Mouse (Mus musculus) c-Kit-negative CD71-positive TER-119-positive erythroid progenitor cells, embryonic 14.5 days (primary cell): ENCODE data around the gene Gga3.
"Not testable (repeated sequence)": the region's sequence is repeated elsewhere in the genome, so short reads cannot be mapped to it uniquely, and the experiment has no call there.

ENCODE experiments used
- DNase-seq: peaks from one replicate; pipeline ENCODE4 v3.0.0-alpha.2; 2013; ENCODE audit warnings: low read depth, low spot score

Gga3 gene

DNA sequence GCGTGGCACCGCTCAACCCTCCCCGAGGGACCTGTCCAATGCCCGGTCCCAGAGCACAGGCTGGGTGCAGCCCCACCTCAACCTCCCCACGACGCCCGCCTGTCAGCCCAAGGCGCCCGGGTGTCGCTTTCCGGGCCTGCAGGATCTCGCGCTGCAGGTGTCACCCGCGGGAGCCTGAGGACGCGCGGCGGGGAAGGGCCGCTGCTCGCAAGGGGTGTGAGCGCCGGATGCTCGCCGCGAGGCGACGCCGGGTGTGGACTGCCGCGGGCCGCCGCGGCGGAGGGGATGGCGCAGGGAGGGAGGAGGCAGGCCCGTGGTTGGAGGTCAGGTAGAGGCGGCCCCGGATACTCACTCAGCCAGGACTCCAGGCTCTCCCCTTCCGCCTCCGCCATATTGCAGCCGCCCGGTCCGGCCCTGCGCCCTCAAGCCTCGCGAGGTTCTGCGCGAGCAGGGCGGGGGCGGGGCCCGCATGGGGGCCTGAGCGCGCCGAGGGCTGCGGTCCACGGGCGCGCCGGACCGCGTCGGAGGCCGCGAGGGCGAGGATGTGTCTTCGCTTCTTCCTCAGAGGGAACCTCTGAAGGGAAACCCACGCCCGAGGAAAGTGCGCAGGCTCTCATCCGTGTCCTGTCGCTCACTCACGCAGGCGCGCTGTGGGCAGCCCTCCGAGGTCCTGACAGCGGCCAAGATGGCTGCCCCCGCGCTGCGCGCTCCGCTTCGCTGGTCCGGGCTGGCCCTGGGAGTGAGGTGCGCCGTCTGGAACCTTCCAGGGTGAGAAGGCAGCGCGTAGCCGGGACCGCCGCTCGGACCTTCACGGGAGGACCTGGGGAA is at the start of gene Gga3, which contains the start of gene Mrps7:
TSS of gene Gga3 (minus strand) at position 576 of the 828 bp plus-strand sequence.
TSS of gene Mrps7 (plus strand) at position 450 of the 828 bp plus-strand sequence.
- DNase-seq, result peak; percentile 87

DNA sequence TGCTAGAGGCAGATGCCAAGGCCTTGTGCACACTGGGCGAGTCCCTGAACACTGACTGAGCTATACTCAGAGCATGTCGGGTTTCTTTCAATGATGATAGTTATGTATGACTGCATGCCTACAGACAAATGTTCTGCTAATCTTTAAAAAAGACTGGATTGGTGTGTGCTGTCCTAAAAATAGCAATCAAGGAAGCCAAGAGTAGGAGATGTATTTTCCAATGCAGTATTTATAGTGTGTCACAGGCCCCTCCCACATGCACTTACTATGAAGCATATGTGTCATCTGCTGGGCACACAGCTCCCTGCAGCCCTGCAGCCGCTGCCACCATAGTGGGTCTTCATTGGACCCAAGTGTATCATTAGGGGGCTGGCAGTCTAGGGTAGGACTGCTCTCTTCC is 49.3 kb upstream of the Gga3 start:
- DNase-seq, result no peak

DNA sequence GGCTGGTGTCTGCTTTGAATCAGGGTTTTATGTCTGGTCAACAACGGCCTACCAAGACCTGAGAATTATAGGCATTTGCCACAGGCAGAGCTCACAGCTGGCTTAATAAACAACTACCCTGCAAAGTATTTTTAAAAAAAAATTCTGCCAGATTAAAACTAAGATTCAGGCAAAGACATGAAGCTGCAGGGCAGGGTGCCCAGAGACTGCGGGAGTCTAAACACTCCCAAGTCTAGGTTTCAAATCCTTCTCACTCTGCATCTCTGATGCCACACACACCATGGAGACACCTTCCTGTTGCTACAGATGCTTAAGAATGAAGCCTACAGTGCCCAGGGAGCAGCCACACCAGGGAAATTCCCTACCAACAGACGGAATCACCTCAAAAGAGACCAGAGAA is 47.8 kb upstream of the Gga3 start:
- no peak for DNase-seq

DNA sequence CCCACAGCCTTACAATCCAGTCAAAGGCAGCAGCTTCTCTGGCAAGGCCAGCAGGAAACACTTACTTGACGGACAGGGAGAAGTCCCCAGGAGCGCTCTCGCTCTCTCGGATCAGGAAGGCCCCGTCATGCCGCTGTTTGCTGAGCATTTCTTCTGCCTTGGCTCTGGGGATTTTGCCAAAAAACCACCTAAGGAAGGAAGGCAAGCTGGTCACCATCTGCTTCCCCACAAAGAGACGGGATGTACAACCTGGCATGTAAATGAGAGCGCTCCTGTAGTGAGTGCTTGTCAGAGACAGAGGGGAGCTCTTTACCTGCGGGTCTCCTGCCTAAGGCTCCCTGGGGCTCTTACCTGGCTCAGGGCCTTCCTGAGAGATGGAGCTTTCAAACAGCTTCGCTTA is 45.9 kb upstream of the Gga3 start:
- DNase-seq, result no peak

DNA sequence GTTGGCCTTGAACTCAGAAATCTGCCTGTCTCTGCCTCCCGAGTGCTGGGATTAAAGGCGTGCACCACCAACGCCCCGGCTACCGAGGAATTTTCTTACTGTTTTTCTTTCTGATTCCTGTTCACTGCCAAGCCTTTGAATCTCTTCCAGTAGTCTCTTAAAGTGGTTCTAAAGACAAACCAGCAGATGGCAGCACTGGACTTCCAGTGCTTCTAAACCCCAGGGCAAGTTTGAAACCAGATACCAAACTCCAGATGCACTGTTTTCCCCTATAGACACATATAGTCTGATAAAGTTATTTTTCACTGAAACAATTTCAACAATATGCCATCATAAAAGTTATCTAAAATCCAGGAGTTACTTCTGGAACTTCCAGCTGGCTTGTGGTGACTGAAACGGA is 43.6 kb upstream of the Gga3 start:
- DNase-seq, result peak; percentile 40

DNA sequence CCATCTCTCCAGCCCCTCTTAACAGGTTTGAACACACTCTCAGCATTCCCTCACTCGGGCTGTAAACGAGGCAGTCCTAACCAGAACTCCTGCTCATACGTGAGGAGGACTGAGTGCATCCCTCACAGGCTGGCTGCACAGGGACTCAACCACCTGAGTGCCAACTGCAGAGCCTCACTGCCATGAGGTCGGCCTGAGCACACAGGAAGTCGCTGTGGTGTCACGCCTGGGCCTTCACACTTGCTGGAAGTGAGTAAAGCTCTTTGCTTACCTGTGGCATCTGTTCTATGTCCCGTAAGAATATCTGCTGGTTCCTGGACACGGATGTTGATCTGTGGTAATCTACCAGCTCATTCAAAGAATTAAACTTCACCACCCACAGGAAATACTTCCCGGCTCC is 42.6 kb upstream of the Gga3 start:
- DNase-seq, result no peak

DNA sequence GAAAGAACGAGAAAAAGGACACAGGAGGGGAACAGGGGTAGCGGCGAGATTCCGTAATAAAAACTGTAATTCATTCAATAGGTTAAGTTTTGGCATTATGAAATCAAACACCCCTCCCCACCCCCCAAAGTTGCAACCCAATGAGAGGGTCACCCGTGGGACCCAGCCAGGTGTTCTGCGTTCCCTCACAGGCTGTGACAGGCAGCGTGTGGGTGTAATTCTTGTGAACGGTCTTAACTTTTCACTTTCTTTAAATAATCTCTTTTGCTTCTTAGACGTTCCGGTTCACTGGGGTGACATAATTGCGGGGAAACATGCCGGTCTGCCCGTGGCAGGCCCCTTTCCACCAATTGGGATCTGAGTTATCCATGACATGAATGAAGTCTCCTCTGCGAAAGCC is 41.6 kb upstream of the Gga3 start:
- not testable (repeated sequence) for DNase-seq

DNA sequence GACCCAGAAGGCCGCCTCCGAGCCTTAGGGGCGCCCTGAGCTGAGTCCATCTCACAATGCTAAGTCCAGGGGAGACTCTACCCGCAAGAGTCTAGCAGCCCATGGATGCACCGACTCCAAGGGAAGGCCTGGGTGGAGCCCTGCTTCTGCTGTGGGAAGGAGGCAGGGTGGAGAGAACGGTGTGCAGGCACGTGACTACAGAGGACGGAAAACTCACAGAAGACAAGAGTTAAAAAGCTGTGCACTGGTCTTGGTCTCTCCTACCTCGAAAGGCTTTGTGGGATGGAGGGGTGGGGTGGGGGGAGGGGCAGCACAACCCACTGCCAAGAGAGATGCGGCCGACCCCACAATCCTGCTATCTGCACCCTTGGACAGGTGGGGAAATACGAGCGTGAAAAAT is 40.5 kb upstream of the Gga3 start:
- DNase-seq, result no peak

DNA sequence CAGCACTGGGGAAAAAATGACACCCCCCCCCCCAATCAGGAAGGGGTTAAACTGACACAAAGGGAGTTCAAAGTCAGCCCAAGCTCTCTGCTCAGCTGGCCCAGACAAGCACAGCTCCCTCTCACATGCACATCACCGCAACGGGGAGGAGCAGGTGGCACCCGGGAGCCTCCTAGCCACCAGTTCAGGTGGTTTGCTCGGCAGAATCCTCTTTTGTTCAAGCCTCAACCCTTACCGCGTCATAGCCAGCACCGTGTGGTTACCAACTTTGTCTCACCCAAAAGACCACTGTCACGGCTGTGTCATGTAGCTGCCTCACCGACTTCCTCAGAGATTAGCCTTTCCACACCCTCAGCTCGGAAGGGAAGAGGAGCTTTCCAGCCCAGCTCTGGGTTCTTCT is 39.4 kb upstream of the Gga3 start:
- no peak for DNase-seq

DNA sequence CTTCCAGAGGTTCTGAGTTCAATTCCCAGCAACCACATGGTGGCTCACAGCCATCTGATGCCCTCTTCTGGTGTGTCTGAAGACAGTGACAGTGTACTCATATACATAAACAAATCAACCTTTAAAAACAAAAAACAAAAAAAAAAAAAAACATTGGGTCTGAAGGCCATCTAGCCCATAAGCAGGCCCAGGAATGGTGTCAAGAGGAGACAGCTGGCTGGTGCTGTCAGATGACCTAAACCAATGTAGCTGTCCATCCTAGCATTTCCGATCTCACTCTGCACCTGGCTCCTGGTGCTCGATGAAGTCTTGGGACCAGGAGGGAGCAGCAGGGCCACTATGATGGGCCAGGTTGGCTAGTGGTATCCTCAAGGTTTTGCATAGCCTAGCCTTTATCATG is 38.9 kb upstream of the Gga3 start:
- DNase-seq, result no peak

DNA sequence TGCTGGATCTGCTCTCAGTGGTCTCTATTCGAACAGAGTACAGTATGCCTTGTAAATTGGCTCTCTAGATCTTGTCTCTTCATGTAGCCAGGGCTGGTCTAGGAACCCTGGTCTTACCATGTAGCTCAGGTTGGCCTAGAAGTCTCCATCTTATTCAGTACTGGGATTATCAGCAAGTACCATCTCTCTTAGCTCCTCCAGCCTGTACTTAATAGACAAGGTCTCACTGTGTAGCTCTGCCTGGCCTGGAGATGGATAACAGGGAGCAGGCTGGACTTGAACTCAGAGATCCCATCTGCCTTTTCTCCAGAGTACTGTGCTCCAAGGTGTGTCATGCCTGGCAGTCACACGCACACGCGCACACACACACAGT is 37.8 kb upstream of the Gga3 start:
- no peak for DNase-seq

DNA sequence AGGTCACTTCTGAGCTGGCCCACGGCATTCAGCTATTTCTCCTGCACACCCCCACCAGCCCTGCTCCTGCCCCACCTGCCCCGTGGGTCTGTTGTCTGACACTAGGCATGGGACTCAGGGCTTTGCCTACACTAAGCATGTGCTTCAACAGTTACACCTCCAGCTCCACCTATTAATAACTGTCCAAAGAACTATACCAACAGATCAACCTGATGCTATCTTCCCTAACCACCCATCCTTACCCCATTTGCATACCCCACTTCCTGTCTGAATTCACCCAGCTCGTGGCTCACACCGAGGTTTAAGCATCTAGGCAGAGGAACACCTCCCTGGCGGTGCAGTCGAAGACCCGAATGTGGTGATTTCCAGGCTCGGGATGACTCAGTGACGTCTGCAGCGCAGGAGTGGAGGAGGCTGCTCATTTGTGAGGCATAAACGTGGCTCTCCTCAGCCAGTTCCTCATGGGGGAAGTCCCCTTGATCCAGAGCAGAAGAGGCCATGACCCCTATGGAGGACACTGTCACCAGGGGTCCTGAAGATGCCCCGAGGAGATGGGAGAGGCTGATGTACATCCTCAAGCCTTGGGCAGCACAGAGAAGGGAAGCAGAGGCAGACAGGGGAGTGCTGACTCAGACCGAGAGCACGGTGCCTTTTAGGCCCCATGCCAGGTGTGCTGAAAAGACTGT is 37.3 kb upstream of the Gga3 start:
- no peak for DNase-seq

DNA sequence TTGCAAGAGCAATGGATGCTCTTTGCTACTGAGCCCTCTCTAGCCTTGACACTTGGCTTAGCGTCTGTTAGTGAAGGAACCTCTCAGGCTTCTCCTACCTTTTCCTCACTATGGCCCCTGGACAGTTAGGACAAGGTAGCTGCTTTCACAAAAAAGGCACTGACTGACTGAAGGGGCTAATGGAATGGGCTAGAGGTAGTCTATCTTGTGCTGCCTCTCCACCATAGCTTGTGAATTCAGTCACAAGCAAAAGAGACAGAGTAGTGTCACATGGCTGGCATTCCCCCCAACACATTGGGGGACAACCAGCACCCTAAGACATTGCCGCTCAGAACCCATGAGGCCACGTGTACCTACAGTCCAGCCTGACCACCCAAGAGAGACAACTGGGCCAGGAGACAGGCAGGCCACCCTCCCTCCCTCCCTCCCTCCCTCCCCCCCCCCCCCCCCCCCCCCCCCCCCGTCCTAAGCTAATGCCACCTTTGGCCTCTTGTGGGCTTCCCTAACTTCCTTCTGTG is 36.5 kb upstream of the Gga3 start:
- DNase-seq, result no peak

DNA sequence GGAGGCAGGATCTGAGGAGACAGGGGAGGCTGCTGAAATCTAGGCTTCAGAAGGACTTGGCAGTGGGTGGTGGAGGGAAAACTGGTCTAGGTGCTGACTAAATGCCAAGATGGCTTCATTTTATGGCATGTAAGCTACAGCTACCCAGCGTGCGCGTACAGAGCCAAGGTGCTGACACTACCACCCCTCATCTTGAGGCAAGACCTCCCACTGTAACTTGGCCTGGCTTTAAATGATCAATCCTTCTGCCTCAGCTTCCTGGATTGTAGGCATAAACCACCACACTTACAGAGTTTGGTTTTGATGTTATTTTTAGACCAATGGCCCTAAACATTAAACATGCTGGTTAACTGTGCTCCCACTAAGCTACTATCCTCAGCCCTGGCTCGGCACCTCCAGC is 35.7 kb upstream of the Gga3 start:
- DNase-seq, result no peak

DNA sequence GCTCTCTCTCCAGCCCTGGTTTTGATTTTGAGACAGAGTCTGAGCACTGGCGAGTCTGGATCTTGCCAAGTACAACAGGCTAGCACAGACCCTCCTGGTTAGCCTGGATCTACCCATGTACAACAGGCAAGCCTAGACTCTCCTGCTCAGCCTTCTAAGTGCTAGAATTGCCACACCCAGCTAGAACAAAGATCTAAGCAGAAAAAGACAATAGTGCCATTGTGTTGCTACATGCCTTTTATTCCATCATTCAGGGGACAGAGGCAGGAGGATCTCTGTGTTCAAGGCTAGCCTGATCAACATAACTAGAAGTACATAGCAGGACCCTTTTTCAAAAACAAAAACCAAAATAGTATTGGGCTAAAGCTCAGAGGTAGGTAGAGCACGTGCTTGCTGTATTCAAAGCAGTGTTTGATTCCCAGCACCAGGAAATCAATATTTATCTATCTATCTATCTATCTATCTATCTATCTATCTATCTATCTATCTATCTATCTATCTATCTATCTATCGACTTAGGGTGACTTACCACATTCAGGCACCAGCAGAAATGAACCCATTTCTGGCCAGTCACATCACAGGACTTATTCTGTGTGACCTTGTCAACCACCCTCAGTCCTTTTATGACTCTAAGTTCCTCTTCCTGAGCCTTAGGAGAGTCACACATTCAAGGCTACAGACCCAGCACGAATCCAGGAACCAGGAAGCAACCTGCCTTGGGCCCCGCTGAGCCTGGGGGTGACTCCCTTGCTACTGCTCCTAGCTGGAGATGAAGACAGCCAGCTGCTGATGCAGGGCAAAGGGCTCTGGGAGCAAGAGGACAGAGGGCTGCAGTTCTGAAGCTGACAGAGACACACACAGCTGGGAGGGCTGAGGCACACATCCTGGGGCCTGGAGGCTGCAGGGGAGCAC is 34.9 kb upstream of the Gga3 start:
- DNase-seq, result no peak

DNA sequence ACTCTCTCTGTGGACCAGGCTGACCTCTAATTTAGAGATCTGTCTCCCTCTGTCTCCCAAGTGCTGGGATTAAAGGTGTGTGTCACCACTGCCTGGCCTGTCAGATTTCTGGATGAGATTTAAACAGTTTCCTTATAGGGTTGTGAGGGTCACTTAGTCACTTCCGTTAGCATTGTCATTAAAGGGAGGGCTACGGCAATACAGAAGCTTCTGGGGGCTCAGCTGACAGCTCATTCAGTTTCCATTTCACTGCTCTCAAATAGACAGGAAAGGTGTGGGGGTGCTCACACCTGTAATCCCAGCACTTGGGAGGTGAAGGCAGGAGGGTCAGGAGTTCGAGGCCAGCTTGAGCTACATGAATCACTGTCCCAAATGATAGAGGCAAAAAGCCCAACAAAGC is 33.1 kb upstream of the Gga3 start:
- DNase-seq, result no peak

DNA sequence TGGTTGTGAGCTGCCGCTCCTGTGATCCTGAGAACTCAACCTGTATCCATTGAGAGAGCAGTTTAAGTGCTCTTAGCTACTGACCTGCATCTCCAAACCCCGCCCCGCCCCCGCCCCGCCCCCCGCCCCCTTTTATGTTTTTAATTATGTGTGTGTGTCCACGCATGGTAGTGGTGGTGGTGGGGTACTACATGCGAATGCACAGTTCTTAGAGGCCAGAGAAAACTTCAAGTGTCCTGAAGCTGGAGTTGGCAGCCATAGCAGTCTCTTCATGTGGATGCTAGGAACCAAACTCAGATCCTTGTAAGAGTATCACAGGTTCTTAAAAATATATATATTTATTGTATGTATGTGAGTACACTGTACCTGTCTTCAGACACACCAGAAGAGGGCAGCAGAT is 31.6 kb upstream of the Gga3 start:
- DNase-seq, result no peak

DNA sequence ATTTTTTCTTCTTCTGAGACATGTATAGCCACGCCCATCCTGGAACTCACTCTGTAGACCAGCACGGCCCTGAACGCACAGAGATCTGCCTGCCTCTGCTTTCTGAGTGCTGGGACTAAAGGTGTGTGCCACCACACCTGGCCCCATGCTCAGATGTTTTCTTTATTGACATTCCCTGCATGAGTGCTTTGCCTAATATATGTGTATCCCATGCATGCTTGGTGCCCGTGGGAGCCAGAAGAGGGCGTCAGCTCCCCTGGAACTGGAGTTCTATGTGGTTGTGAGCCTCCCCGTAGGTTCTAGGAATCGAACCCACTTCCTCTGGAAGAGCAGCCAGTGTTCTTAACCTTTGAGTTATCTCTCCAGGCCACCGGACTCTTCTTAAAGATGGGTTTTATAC is 31.2 kb upstream of the Gga3 start:
- no peak for DNase-seq

DNA sequence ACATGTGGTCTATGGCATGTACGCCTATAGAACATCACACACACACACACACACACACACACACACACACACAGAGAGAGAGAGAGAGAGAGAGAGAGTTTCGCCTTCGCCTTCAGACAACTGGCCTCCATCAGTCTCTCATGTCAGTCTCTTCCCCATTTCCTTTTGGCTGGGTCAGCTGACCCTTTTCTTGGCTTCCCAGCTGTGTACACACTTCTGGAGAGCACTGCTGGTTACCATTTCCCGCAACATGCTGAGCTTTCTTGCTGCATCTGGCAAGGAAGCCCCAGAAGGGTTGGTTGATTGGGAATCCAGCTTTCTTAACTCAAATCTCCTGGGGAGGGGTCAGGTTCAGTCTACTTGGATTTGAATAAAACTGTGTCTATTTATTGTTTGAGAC is 30.3 kb upstream of the Gga3 start:
- DNase-seq, result no peak

DNA sequence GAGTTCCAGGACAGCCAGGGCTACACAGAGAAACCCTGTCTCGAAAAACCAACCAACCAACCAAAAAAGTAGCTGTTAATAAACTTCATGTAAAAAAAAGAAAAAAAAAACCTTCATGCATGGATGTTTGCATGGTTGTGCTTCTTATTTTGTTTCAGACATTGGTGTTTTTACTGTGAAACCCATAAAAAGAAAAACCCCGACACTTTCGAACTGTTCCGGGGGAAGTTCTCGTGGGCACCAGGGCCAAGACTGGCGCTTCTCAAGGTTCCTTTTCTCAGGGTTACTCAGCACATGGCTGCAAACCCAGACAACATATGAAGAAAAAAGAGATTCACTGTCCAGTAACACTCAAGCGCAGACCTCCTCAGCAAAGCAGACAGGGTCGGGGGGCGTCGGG is 29.0 kb upstream of the Gga3 start:
- DNase-seq, result no peak

DNA sequence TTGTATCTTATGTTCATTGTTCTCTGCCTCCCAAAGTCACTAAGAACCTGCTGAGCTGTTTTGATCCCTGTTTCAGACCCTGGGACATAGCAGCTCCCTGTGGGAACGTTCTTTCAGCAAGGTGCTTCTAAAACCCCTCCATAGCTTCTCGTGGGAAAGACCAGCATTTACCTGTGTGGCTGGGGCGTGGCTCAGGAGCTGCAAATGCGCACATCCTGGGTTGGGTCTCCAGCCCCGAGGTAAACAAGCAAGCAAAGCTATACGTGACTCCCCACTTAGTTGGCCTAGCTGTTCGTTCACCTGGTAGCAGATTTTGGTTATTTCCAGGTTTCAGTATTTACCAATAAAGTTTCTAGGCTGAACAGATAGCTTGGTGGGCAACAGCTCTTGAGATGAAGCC is 28.4 kb upstream of the Gga3 start:
- no peak for DNase-seq

DNA sequence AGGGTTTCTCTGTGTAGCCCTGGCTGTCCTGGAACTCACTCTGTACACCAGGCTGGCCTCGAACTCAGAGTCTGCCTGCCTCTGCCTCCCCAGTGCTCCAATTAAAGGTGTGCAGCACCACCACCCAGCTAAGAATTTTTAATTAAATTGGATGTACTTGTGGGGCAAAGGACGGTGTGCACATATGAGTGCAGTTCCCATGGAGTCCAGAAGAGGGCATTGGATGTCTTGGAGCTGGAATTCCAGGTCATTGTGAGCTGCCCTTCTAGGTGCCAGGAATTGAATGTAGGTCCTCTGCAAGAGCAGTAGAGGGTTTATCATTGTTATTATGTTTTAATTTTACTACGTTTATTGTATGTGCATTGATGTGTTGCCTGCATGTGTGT is 27.6 kb upstream of the Gga3 start:
- peak; percentile 32 for DNase-seq
